Mouse (Mus musculus) c-Kit-positive CD71-positive TER-119-negative erythroid progenitor cells, embryonic 14.5 days (primary cell): ENCODE results near the gene Zfp972.
A peak's percentile ranks its signal among the peaks of the same experiment; 100 is the strongest.
"Not testable (repeated sequence)": the region's sequence is repeated elsewhere in the genome, so short reads cannot be mapped to it uniquely, and the experiment has no call there.

Experiments used
- DNase-seq: peaks from one replicate; pipeline ENCODE4 v3.0.0-alpha.2; 2013; ENCODE audit warnings: low read depth

Gene Zfp972

DNA sequence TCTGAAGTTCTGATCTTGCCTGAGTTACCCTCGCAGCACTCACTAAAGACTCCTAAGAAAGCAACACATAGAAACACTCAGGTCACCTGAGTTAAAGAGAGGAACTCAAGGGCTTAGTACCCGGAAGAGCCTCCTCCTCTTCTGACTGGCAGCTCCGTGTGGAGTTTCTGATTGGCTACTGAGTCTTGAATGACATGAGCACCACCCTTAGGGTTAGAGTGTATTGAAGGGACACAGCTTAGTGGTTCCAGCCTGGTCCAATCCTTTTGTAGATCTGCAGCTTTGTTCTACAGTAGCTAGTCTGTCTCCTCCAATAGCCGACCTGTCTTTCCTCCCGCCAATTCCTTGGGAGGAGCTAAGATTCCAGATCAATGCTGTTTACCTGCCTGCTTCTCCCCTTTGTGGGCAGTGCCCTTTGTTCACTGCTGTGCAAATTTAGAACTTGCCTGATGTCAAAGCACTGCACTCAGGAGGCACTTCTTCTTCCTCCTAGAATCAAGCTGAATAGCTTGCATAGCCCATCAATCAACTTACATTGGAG lies at the start of gene Zfp972:
Gene Zfp972 (minus strand): TSS at position 51 of the 541 bp plus-strand sequence.
- not testable (repeated sequence) for DNase-seq

DNA sequence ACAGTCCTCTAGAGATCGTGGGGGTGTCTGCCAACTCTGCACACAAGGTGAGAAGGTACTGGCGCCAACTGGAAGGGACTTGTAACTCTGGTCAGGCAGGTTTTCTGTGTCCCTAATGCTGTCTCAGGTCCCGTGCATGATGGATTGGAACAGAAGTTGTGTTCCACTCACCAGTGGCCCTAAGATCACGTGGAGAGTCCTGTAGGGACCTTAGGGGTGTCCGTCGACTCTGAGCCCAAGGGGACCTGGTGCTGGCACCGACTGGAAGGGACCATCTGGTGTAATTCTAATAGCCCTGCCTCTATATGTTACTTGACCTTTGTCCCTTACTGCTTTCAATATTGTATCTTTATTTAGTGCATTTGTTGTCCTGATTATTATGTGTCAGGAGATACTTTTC lies 49.4 kb upstream of the Zfp972 start:
- not testable (repeated sequence) for DNase-seq

- peak; percentile 15 for DNase-seq
Measured at GRCm38 (mm10) chr2:177957145-177957544, 31.7 kb upstream of the Zfp972 start, which contains the start of gene Gm14326. Gene Gm14326 (minus strand): TSS chr2:177957297.

DNA sequence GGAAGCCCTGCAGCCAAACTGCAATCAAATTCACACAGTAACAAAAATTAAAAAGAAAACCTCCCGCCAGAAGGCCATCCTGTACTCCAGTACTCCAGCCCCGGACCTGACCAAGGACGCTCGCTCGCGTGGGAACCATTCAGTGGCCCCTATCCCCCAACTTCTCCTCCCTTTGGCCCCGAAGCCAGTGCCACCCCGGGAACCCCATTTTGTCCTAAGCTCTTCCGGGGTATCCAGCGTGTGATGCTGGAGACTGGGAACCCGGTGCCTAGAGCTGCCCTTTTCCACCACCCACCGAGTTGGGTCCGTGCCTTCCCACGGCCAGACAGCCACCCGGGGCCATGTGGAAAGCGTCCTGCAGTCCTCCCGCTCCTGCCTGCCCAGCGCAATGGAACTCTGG lies 31.3 kb upstream of the Zfp972 start:
- DNase-seq, result not testable (repeated sequence)

DNA sequence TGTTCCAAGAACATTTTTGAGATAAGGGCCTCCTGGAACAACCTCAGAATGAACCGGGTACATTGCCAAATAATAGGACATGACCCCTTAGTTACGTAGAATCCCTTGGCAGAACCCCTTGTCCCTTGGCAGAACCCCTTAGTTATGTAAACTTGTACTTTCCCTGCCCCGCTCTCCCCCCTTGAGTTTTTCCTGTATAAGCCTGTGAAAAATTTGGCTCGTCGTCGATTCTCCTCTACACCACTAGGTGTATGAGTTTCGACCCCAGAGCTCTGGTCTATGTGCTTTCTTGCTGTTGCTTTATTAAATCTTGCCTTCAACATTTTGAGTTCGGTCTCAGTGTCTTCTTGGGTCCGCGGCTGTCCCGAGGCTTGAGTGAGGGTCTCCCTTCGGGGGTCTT lies 22.1 kb downstream of the Zfp972 start:
- DNase-seq, result not testable (repeated sequence)

DNA sequence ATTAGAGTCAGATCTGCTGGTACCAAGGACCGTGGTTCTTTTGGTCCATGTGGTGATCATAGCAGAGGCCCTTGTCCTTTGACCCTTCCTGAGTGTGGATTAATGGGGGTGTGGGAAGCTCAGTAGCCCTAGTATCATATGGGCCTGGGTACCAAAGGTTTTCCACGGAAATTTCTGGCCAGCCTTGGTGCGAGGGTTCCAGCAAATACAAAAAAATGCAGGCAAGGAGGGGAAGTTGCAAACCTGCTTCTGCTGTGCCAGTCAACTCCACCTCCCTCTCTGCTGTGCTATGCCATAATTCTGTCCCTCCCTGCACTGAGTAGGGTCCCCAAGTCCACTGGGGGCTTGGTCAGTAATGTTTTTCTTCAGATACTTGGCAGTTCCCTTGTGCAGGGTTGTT lies 27.2 kb downstream of the Zfp972 start:
- not testable (repeated sequence) for DNase-seq

DNA sequence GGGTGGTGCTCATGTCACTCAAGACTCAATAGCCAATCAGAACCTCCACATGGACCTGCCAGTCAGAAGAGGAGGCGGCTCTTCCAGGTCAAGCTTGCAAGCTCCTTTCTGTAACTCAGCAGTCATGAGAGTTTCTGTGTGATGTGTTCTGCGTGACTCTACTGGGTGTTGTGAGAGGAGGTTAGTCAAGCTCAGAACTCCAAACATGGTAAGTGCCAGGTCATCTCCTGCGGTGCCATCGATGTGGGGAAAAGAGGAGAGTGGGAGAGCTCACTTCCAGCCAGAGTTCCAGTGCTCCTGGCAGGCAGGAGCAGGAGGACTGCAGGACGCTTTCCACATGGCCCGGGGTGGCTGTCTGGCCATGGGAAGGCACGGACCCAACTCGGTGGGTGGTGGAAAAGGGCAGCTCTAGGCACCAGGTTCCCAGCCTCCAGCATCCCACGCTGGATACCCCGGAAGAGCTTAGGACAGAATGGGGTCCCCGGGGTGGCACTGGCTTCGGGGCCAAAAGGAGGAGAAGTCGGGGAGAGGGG lies 28.3 kb downstream of the Zfp972 start, which contains the start of gene Gm14327:
Gene Gm14327 (plus strand): TSS at position 51 of the 533 bp plus-strand sequence.
- DNase-seq, result not testable (repeated sequence)

GRCm38 (mm10) chr2:177887743-177888142 lies 37.7 kb downstream of the Zfp972 start:
- not testable (repeated sequence) for DNase-seq

DNA sequence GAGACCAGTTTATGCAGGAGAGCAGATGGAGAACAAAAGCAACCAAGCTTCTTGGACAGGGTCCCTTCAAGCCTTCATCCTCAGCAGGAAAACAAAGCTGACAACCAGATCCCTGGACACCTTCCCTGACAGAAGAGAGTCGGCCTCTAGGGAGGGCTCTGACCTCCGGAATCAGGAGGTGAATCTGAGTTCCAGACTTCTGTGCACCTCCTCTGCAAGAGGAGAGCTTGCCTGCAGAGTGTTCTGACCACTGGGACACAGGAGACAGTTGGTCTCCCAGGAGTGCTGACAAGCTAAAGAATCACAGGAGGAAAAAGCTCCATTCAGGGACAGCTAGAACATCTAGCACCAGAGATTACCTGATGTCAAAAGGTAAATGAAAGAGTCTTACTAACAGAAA lies 63.2 kb downstream of the Zfp972 start:
- not testable (repeated sequence) for DNase-seq
